ENCODE assay signal across 9 mouse cellular contexts in genomic region chr10:59894251-59895160, GRCm38 (mm10). TPM values are rescaled to one million over a fixed set of nuclear protein-coding genes. Genes with fewer than 3 reads are reported as not detected.
DNase-seq lines count a peak whose midpoint lies in the region; ATAC-seq and TF ChIP-seq lines count a peak whose summit lies in the region.
"Had no signal": no experiment of that assay in that cellular context is flagged by ENCODE, and none has a peak within 500 bp of the region (broad histone marks: within the 10 kb centered on the region; RNA-seq: fewer than 3 reads in every experiment).

No protein-coding gene starts in this region.

- peak; percentile 76 for DNase-seq in Muller cell, postnatal 12 days (ENCODE audit: inconsistent ontology term)
- DNase-seq in brain, embryonic 14.5 days (ENCODE audit: low read depth) = peak; percentile 85
- peak; percentile 92 for DNase-seq in hindbrain, embryonic 11.5 days (ENCODE audit: low spot score)
- peak; percentile 83 to 84 for DNase-seq in left cerebral cortex, postnatal 25 days (ENCODE audit: low spot score in 2 of 2)

- TF ChIP-seq CTCF in brain, embryonic 14.5 days (IDR thresholded peaks at IDR 0.05; ENCODE audit: borderline replicate concordance, extremely low read depth, insufficient read depth, insufficient read length) = peak; percentile 90
- TF ChIP-seq CTCF in small intestine, adult 2 months (IDR thresholded peaks at IDR 0.05; ENCODE audit: extremely low read depth, insufficient read length, insufficient replicate concordance, low read depth, low read length) = peak; percentile 87

- peaks cover 56% of the 10 kb centered on the region for H3K36me3 ChIP-seq in forebrain, embryonic 12.5 days (replicated peaks)
- peaks cover 6% of the 10 kb centered on the region; the same call in 1 of the 2 replicates for H3K36me3 ChIP-seq in hindbrain, embryonic 11.5 days (ENCODE audit: control insufficient read depth, insufficient read depth, low read length)
- H3K36me3 ChIP-seq in midbrain, embryonic 12.5 days = peaks cover 58% of the 10 kb centered on the region
- peaks cover 77% of the 10 kb centered on the region for H3K36me3 ChIP-seq in small intestine, adult 2 months (ENCODE audit: control insufficient read depth, insufficient read depth, low read length)

- H3K9ac ChIP-seq in forebrain, embryonic 12.5 days = no peak overlapping the region
- H3K9ac ChIP-seq in hindbrain, embryonic 11.5 days (ENCODE audit: low read depth, low read length) = no peak overlapping the region
- H3K9ac ChIP-seq in midbrain, embryonic 12.5 days (replicated peaks) = no peak overlapping the region
- H3K9ac ChIP-seq: limb, embryonic 12.5 days had no signal

- 80% methylated on average over 25 of the region's 25 CpGs for WGBS in forebrain, embryonic 12.5 days
- WGBS in hindbrain, embryonic 11.5 days = 80% methylated on average over 25 of the region's 25 CpGs
- 80% methylated on average over 25 of the region's 25 CpGs for WGBS in midbrain, embryonic 12.5 days
- 72% methylated on average over 25 of the region's 25 CpGs for WGBS in small intestine, adult 2 months

- intact Hi-C loops in left cerebral cortex, postnatal 25 days (cut with DNase I) = loop anchor here (2.0 to 5.0 kb wide), 2 partner anchors 108 to 173 kb away; partner anchors contain the start of genes Anapc16 and Ascc1

- peaks cover 55% of the 10 kb centered on the region for H3K4me1 ChIP-seq in forebrain, embryonic 12.5 days
- peaks cover 26% of the 10 kb centered on the region for H3K4me1 ChIP-seq in hindbrain, embryonic 11.5 days (replicated peaks; ENCODE audit: control insufficient read depth, insufficient read depth, low read length)
- H3K4me1 ChIP-seq in midbrain, embryonic 12.5 days = peaks cover 54% of the 10 kb centered on the region
- H3K4me1 ChIP-seq in small intestine, adult 2 months (ENCODE audit: control insufficient read depth, insufficient read depth, insufficient read length, low read length) = peaks cover 13% of the 10 kb centered on the region

- H3K4me3 ChIP-seq in forebrain, embryonic 12.5 days (replicated peaks) = no peak overlapping the region
- no peak overlapping the region for H3K4me3 ChIP-seq in hindbrain, embryonic 11.5 days (ENCODE audit: low read depth, low read length)
- H3K4me3 ChIP-seq in midbrain, embryonic 12.5 days = no peak overlapping the region
- no peak overlapping the region for H3K4me3 ChIP-seq in small intestine, adult 2 months (ENCODE audit: low read depth, low read length)
- H3K4me3 ChIP-seq: limb, embryonic 12.5 days had no signal

- no peak for ATAC-seq in forebrain, embryonic 12.5 days (ENCODE audit: low FRiP score)
- ATAC-seq in hindbrain, embryonic 11.5 days (ENCODE audit: low FRiP score) = no peak
- ATAC-seq in midbrain, embryonic 12.5 days (ENCODE audit: low FRiP score, low read depth) = no peak
- ATAC-seq in activated CD4-positive, CD25-positive, alpha-beta regulatory T cell, adult 4 months = no peak

- TF ChIP-seq POLR2A in brain, embryonic 14.5 days (IDR thresholded peaks at IDR 0.05; ENCODE audit: borderline replicate concordance, extremely low read depth, insufficient read depth, insufficient read length, poor library complexity, severe bottlenecking) = no peak
- TF ChIP-seq POLR2A in small intestine, adult 2 months (IDR thresholded peaks at IDR 0.05; ENCODE audit: low read depth, low read length) = no peak

- peak overlapping the region; percentile 46 for H3K27ac ChIP-seq in forebrain, embryonic 12.5 days
- no peak overlapping the region for H3K27ac ChIP-seq in hindbrain, embryonic 11.5 days (ENCODE audit: low read depth, low read length)
- H3K27ac ChIP-seq in midbrain, embryonic 12.5 days (replicated peaks) = peak overlapping the region; percentile 42; the same call in 1 of the 2 replicates
- no peak overlapping the region for H3K27ac ChIP-seq in small intestine, adult 2 months (ENCODE audit: insufficient read depth, low read depth, low read length)
- H3K27ac ChIP-seq: limb, embryonic 12.5 days had no signal

- no peaks in the 10 kb centered on the region for H3K27me3 ChIP-seq in forebrain, embryonic 12.5 days
- H3K27me3 ChIP-seq in hindbrain, embryonic 11.5 days (ENCODE audit: control insufficient read depth, insufficient read depth, low read length) = no peaks in the 10 kb centered on the region
- no peaks in the 10 kb centered on the region for H3K27me3 ChIP-seq in midbrain, embryonic 12.5 days
- H3K27me3 ChIP-seq in small intestine, adult 2 months (ENCODE audit: control insufficient read depth, insufficient read depth, low read length) = no peaks in the 10 kb centered on the region
- H3K27me3 ChIP-seq: limb, embryonic 12.5 days had no signal

- H3K9me3 ChIP-seq in forebrain, embryonic 12.5 days = no peaks in the 10 kb centered on the region
- H3K9me3 ChIP-seq in hindbrain, embryonic 11.5 days (ENCODE audit: control insufficient read depth, low read length) = no peaks in the 10 kb centered on the region
- no peaks in the 10 kb centered on the region for H3K9me3 ChIP-seq in midbrain, embryonic 12.5 days
- H3K9me3 ChIP-seq: limb, embryonic 12.5 days had no signal

- H3K4me2 ChIP-seq in forebrain, embryonic 12.5 days = no peak overlapping the region
- no peak overlapping the region for H3K4me2 ChIP-seq in hindbrain, embryonic 11.5 days (replicated peaks; ENCODE audit: low read depth, low read length)
- H3K4me2 ChIP-seq in midbrain, embryonic 12.5 days (replicated peaks) = no peak overlapping the region
- H3K4me2 ChIP-seq: limb, embryonic 12.5 days had no signal

RNA-seq across cellular contexts. Expression of gene Dnajb12, which starts 15.2 kb away (rescaled TPM):
- polyA plus RNA-seq in brain, embryonic 14.5 days (2012; rRNA removed) = 22.6 and 34.0 TPM in 2 replicates
- polyA plus RNA-seq in forebrain, embryonic 12.5 days (2016; fragmentation: Nextera tagmentation; extraction: Ambion mirVana) = 21.2 and 22.7 TPM in 2 replicates
- polyA plus RNA-seq in hindbrain, embryonic 11.5 days (2014; fragmentation: Nextera tagmentation; extraction: Ambion mirVana) = 22.0 and 22.6 TPM in 2 replicates
- 10 to 100 TPM; 49.7 to 52.8 TPM for total RNA-seq in left cerebral cortex, postnatal 25 days (2021)
- polyA plus RNA-seq in midbrain, embryonic 12.5 days (2016; fragmentation: Nextera tagmentation; extraction: Ambion mirVana) = 22.5 and 22.7 TPM in 2 replicates
- polyA plus RNA-seq in small intestine, adult 2 months (2012; rRNA removed) = 43.1 and 86.2 TPM in 2 replicates
- polyA plus RNA-seq in activated CD4-positive, CD25-positive, alpha-beta regulatory T cell, adult 4 months (2017; shearing (Covaris generic)) = 10 to 100 TPM; 18.4 to 20.7 TPM

RNA-seq across cellular contexts. Expression of gene Ddit4, which starts 57.1 kb away (rescaled TPM):
- 82.4 and 114 TPM in 2 replicates for polyA plus RNA-seq in brain, embryonic 14.5 days (2012; rRNA removed)
- 58.9 and 61.6 TPM in 2 replicates for polyA plus RNA-seq in forebrain, embryonic 12.5 days (2016; fragmentation: Nextera tagmentation; extraction: Ambion mirVana)
- 4.6 and 5.5 TPM in 2 replicates for polyA plus RNA-seq in hindbrain, embryonic 11.5 days (2014; fragmentation: Nextera tagmentation; extraction: Ambion mirVana)
- 10 to 100 TPM; 40.8 to 42.6 TPM for total RNA-seq in left cerebral cortex, postnatal 25 days (2021)
- 47.6 and 51.6 TPM in 2 replicates for polyA plus RNA-seq in midbrain, embryonic 12.5 days (2016; fragmentation: Nextera tagmentation; extraction: Ambion mirVana)
- polyA plus RNA-seq in small intestine, adult 2 months (2012; rRNA removed) = 21.5 and 35.0 TPM in 2 replicates
- 10 to 100 TPM; 17.5 to 31.2 TPM for polyA plus RNA-seq in activated CD4-positive, CD25-positive, alpha-beta regulatory T cell, adult 4 months (2017; shearing (Covaris generic))

Comparison
In these comparisons a context has a peak if more than half of its experiments do, and no peak if none do; other contexts are left out.
1. H3K27ac ChIP-seq: peak in forebrain, embryonic 12.5 days (single experiment) and midbrain, embryonic 12.5 days (single experiment); none in hindbrain, embryonic 11.5 days (single experiment) and small intestine, adult 2 months (single experiment).
2. Peak in every context shown above with its lines, with median percentiles within 50 percentile points of each other: DNase-seq.